Mouse (Mus musculus) skeletal muscle tissue, adult 2 months (tissue): ENCODE measurements at regions not wholly inside any gene's neighbourhood (a gene's known extent, or its start where the extent isn't known, plus 50 kb on each side); places are given as distances from the start of the nearest gene placed in this dataset.

Experiments
- DNase-seq: peaks from one replicate; pipeline ENCODE4 v3.0.0-alpha.2; 2012; ENCODE audit warnings: low read depth, low spot score

GRCm38 (mm10) chr9:116332485-116333118, 157.4 kb upstream of the Tgfbr2 start:
- DNase-seq: no peak

- DNase-seq: no peak
Measured at GRCm38 (mm10) chr9:116331406-116331805, 156.2 kb upstream of the Tgfbr2 start.

DNA sequence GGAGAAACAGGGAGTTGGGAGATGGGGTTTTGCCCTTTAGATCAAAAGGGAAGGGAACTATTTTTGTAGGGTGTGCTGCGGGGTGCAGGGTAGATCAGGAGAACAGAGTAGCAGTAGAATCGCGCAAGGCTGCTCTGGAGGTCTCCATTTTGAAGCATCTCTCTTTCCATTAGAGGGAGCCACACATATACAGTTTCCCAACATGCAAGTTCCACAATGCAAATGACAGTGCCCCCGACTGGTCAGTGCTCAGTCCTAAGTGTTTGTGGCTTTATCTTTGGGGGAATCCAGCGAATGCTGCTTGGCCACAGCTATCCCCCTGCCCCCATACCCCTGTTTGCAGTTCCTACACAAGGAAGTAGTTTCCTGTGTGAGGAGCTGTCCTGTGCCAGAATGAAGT, 155.6 kb upstream of the Tgfbr2 start:
- DNase-seq: no peak

DNA sequence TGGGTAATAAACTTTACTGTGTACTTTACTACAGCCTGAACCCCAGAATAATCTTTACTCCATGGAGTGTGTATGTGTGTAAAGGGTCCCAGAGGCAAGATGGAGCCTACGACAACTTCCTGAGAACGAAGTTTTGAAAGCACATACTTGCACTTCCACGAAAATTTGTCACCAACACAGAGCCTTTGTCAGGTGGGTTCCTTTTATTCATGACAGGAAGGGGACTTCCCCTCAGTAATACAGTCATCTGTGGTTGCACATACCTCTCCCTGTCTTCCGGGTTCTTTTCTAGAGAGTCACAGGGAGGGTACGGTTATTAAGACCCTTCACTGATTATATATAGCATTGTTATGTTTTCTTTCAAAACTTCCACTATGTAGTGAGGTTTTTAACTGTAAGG, 154.0 kb upstream of the Tgfbr2 start:
- DNase-seq: no peak

DNA sequence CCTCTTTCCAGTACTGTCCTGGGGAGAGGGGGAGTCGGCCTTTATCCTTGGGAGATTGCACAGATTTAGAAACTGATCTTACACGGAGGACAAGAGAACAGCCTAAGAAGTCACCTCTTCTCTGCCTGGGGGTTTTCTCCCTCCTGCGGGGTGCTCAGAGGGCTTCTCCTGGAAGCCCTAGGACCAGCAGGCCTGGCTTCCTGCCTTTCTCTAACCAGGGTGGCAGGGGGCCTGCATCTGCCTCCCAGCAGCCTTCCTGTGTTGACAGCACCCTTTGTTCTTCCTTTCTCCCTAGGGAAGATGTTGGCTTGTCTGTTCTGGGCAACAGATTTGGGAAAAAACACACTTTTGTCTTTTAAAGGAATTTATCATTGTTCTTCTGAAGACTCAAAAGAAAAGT, 153.0 kb upstream of the Tgfbr2 start:
- no peak for DNase-seq

- no peak for DNase-seq
Measured at GRCm38 (mm10) chr9:116327080-116327479, 151.9 kb upstream of the Tgfbr2 start.

GRCm38 (mm10) chr9:116324971-116325370, 149.8 kb upstream of the Tgfbr2 start:
- DNase-seq: no peak

DNA sequence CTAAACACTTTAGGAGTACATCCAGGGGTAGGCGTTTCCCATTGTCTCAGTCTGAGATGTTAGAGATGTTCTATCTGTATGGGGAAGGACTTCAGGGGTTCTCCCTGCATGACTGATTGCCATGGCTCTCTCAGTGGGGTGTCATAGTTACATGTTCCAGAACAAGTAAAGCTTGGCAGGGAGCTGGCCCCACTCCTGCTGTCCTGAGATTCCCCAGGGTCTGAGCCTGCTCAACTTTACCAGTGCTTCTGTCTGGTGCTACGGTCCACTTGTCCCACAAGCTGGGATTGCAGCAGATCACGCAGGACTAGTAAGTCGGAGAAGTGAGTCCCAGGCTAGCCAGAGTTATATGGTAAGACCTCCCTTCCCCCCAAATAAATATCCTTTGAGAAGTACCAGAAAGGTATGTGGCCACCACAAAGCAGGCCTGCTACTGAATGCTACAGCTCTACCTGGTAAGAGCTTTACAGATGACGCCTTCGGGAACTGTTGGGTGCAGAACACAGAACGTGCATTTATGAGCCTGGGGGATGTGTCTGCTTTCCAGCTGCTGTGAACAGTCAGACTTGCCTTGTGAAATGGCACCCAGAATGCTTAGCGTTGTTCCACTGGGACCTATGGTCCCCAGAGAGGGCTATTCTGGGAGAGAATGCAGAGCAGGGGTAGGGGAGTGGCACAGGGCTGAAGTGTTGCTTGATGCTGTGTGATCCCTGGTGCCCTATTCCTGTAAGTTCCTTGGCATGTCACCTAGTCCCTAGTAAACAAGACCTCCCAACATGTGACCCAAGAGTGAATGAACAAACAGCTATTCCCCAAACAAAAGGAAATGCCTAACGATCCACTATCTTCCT, 148.9 kb upstream of the Tgfbr2 start:
- no peak for DNase-seq

DNA sequence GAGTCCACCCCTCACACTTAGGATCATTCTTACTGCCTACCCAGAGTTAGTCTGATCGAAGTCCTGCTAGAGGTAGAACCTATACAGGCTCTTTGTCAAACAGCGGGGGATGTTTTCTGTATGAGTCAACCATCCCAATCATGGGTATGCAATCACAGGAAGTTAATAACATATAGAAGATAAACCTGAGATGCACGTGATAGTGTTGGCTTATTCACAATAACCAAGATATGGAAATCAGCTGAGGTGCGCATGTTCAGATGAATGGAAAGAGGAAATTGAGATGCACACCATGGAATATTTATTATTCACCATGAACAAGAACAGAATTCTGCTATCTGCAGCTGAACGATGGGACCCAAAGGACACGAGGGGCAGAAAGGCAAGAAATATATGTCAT, 146.7 kb upstream of the Tgfbr2 start:
- DNase-seq: no peak

DNA sequence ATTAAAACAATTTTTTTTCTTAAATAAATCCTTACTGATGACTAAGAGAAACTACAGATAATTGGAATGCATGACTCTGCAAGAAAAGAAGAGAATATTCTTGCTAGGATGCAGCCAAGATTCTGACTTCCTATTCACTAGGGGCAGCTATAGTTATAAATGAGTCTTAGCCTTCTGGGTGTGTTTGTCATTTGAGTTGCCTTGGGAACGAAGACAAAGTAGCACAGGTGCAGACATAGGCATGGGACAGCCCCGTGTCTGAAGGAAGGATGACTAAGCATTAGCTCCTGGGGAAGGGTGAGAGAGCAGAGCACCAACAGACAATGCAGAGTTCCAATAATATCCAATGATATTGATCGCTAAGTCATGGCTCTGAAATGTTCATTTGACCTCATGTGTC, 144.3 kb upstream of the Tgfbr2 start:
- DNase-seq: no peak

DNA sequence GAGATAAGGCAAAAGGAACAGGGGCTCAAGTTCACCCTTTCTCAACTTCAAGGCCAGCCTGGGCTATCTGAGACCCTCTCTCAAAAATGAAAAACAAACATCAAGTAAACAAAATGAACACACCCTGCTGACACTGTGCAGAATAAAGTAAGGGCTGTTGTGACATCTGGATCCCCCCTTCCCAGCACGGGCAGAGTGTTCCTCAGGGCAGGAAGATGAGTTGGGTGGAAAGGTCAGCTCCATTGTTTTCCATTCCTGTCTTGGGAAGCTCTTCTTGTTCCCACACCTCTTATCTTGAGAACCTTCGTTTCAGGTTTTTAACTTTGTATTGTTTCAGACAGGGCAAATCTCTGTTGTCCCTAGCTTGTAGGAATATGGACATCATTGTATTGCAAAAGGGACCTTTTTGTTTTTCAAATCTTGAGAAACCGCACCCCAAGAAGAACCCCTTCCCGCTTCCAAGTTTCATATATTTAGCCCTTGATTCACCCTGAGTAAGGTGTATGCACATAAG, 141.5 kb upstream of the Tgfbr2 start:
- no peak for DNase-seq

DNA sequence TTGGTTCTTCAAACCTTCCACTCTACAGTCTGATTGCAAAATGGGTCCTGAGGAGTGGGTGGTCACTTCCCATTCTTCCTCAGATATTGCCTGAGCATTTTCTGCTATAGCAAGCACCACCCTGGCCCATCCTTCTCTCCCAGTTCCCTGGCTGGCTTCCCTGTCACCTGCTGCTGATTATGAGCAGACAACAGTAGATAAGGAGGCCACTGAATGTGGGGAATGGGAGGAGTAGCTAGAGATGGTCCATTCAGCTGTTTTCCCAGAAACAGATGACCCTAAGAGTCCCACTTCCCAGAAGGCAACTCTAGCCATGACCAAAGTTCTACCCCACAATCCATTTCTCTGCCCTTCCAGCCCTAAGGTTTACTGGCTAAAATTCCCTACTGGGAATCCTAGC, 139.6 kb upstream of the Tgfbr2 start:
- no peak for DNase-seq

DNA sequence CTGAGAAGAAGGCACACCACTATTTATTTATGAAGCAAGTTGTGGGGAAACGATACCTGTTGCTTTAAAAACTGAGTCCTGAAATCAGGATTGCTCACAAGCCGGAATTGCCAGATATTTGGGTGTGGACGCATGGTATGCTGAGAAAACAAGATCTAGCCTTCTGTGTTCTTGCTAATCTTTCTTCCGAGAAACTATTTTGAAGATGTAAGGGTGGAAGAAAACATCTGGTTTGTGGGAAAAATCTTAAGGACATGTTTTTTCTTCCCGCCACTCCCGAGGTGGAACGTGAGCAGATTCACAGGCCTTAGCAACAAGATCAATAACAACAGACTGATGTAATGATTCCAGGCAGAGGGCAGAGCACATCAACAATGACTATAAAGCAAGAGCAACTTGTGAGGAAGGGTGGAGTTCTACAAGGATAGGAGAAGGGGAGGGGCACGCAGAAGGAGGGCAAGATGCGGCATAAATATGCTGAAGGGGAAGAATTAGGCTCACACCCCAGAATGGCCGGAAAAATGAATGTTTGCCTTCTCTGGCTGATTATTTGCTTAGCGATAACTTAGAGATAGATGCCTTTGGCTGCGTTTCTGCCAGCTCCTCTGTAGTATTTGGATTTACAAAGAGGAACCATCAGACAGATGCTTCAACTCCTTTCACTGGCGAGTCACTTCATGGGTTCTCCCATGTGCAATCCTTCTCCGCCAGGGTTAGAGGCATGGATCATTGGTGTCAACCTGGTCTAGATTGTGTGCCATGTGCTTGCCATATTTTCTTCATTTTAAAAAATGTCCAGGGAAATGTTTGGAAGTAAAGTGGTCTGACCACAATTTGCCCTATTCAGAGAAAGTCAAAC, 139.0 kb upstream of the Tgfbr2 start:
- DNase-seq: peak; percentile 49

DNA sequence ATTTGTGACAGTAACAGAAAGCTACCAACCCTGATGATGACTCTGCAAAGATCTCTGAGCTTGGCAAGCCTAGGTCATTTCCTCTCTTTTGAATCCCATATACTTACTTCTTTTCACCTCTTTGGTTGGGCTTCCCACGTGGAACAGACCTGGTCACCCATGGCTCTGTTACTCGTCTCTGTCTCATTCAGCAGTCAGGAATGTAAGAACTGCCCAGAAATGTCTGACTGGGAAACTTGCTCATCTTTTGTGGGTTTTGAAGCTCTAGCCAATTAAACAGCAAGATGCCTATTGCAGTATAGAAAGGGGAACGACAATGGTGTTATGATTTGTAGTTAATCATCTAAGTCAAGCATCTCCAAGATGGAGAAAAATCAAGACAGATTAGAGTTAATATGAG, 136.2 kb upstream of the Tgfbr2 start:
- DNase-seq: no peak

DNA sequence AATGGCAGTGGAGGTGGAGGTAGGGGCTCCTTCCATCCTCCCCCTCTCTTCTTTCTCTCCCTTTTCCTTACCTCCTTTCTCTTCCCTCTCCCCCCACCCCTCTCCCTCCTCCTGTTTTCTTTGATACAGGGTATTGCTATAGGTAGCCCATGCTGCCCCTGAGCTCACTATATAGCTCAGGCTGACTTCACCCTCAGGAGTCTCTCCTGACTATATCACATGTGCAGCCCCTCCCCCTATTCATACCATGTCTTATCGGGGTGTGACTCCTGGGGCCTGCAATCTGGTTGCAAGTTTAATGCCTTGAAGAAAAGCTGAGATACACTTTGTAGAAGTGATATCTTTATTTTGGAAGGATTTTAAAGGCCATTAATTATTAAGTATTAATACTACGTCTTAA, 126.4 kb upstream of the Tgfbr2 start:
- no peak for DNase-seq

DNA sequence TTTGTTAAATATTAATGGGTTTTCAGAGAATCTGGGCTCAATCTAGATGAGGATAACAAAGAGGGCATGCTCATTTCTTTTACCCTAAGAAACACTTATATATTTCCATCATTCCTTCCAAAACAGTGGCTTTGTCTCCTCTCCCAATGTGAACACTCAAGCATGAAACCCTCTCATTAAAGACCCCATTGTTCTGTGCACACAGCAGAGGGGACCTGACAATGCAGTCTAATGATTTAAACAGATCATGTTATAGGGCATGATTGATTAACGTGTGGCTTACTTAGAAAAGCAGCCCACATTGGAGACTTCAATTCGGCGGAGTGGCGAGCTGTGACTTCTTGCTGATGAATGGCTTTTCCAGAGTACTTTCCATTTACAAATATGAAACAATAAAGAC, 123.6 kb upstream of the Tgfbr2 start:
- no peak for DNase-seq

- DNase-seq: no peak
Measured at GRCm38 (mm10) chr9:116296349-116296748, 121.2 kb upstream of the Tgfbr2 start.

DNA sequence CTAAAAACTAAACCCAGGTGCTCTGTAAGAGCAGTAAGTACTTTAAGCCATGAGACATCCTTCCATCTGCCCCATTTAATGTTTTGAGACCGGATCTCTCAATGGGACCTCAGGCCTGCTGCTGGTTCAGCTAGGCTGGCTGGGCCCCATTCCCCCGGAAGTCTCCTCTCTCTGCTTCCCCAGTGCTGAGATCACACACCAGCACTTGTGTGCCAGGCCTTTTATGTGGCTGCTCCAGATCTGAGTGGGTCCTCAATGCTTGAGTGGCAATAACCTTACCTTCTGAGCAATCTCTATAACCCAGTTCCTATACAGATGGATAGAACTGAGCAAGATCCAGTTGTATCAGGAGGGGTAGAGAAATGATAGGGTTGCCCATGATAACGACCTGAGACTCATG, 118.9 kb upstream of the Tgfbr2 start:
- DNase-seq: no peak

DNA sequence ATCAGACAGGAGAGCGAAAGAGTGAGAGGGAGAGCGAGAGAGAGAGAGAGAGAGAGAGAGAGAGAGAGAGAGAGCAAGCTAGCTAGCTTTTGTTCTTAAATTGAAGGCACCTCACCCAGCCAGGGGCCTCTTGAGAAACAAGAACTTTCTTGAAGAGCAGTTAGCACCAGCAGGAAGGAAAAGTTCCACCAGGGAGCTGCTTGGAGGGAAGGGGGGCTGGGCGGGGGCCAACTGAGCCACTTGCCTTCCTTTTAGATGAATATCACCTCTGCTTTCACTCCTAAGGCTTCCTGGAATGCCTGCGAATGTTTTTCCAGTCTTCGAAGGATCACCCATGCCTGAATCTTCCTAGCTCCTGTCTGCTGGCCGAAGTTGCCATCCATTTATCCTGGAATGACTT, 118.0 kb upstream of the Tgfbr2 start:
- no peak for DNase-seq

DNA sequence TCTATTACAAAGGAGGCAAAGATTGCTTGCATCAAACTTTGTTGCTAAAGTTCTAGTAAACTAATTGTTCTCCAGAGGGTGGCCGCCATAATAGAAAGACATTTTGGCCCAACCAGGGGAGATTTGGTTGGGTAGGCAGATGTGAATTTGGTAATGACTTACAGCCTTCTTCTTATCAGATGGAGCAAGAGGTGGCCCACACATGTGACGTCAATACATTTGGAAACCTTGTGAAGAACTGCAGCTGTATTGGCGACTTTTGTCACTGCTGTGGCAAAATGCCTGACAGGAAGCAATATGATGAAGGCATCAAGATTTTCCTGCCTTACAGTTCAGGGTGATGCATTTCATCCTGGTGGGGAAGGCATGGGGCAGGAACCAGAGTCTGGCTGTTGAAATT, 116.5 kb upstream of the Tgfbr2 start:
- no peak for DNase-seq

DNA sequence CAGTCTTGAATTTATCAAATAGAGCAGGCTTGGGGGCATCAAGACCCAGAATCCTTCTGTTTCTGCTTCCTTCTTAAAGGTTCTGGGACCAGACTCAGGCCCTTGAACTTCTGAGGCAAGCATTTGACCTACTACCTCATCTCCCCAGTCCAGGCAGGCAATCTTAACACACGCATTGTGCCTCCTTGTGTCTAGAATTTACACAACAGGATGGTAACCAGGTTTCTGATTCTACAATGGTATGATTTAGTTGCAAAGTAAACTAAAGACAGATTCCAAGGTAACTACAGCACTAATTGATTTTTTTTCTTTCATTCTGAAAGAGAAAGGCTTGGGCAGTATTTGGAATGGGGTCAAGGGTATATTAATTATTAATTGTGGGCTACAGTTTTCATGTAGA, 115.7 kb upstream of the Tgfbr2 start:
- DNase-seq: no peak
